ENCODE assay signal across 8 mouse cellular contexts in genomic region chr4:133024969-133025685, GRCm38 (mm10). TPM values are rescaled to one million over a fixed set of nuclear protein-coding genes. Genes with fewer than 3 reads are reported as not detected.
DNase-seq lines count a peak whose midpoint lies in the region; ATAC-seq and TF ChIP-seq lines count a peak whose summit lies in the region.

No protein-coding gene starts in this region.

- no peak for TF ChIP-seq CTCF in lung, postnatal 0 days (IDR thresholded peaks at IDR 0.05)

- H3K9me3 ChIP-seq in forebrain, embryonic 13.5 days (replicated peaks): no peaks in the 10 kb centered on the region
- no peaks in the 10 kb centered on the region for H3K9me3 ChIP-seq in hindbrain, embryonic 12.5 days (replicated peaks)
- no peaks in the 10 kb centered on the region for H3K9me3 ChIP-seq in lung, postnatal 0 days (ENCODE audit: low read length)

- 20% methylated on average over 10 of the region's 10 CpGs for WGBS in forebrain, embryonic 13.5 days
- 22% methylated on average over 9 of the region's 10 CpGs for WGBS in hindbrain, embryonic 12.5 days
- 11% methylated on average over 6 of the region's 10 CpGs for WGBS in lung, postnatal 0 days

- no peaks in the 10 kb centered on the region for H3K27me3 ChIP-seq in forebrain, embryonic 13.5 days
- H3K27me3 ChIP-seq in hindbrain, embryonic 12.5 days: no peaks in the 10 kb centered on the region
- no peaks in the 10 kb centered on the region for H3K27me3 ChIP-seq in lung, postnatal 0 days (replicated peaks; ENCODE audit: insufficient read depth, low read length)

- no peak overlapping the region for H3K4me3 ChIP-seq in forebrain, embryonic 13.5 days
- H3K4me3 ChIP-seq in hindbrain, embryonic 12.5 days: no peak overlapping the region
- H3K4me3 ChIP-seq in lung, postnatal 0 days (ENCODE audit: low read depth, low read length): no peak overlapping the region

- ATAC-seq in forebrain, embryonic 13.5 days: no peak
- 0 out of 2 replicates have a peak, but pooled peaks have one; percentile 16 for ATAC-seq in hindbrain, embryonic 12.5 days (ENCODE audit: low FRiP score)
- ATAC-seq in lung, postnatal 0 days: peak; percentile 55
- no peak for ATAC-seq in megakaryocyte, adult 5-6 weeks (ENCODE audit: poor library complexity, severe bottlenecking)

- DNase-seq in ovary, adult 18-20 months (ENCODE audit: low spot score): peak; percentile 57
- no peak for DNase-seq in ovary, postnatal 10 days (ENCODE audit: low spot score)
- DNase-seq in lung, postnatal 0 days (ENCODE audit: low spot score): peak; percentile 66
- DNase-seq in urinary bladder, adult 18-20 months (ENCODE audit: low spot score in 2 of 2): no peak
- DNase-seq in cerebellum, adult 11 months: no peak

- peak overlapping the region; percentile 41 for H3K9ac ChIP-seq in forebrain, embryonic 13.5 days
- H3K9ac ChIP-seq in hindbrain, embryonic 12.5 days: peak overlapping the region; percentile 46
- H3K9ac ChIP-seq in lung, postnatal 0 days (replicated peaks; ENCODE audit: low read depth): no peak overlapping the region

- peak overlapping the region; percentile 9; the same call in 1 of the 2 replicates for H3K4me2 ChIP-seq in forebrain, embryonic 13.5 days
- peak overlapping the region; percentile 22 for H3K4me2 ChIP-seq in hindbrain, embryonic 12.5 days (replicated peaks)
- H3K4me2 ChIP-seq in lung, postnatal 0 days (replicated peaks; ENCODE audit: low read depth, low read length): no peak overlapping the region

- peaks cover 3% of the 10 kb centered on the region; the same call in 1 of the 2 replicates for H3K36me3 ChIP-seq in forebrain, embryonic 13.5 days (ENCODE audit: poor library complexity, severe bottlenecking)
- 0 out of 2 replicates have a peak, but pooled peaks cover 7% of the 10 kb centered on the region for H3K36me3 ChIP-seq in hindbrain, embryonic 12.5 days
- H3K36me3 ChIP-seq in lung, postnatal 0 days (ENCODE audit: insufficient read depth, low read length): no peaks in the 10 kb centered on the region

- TF ChIP-seq EP300 in lung, postnatal 0 days (IDR thresholded peaks at IDR 0.05): no peak

- H3K27ac ChIP-seq in forebrain, embryonic 13.5 days: peak overlapping the region; percentile 51
- peak overlapping the region; percentile 81 for H3K27ac ChIP-seq in hindbrain, embryonic 12.5 days
- 0 out of 2 replicates have a peak overlapping the region, but pooled peaks have one; percentile 1 for H3K27ac ChIP-seq in lung, postnatal 0 days (ENCODE audit: low read length)

- H3K4me1 ChIP-seq in forebrain, embryonic 13.5 days: peaks cover 81% of the 10 kb centered on the region
- H3K4me1 ChIP-seq in hindbrain, embryonic 12.5 days: peaks cover 81% of the 10 kb centered on the region
- peaks cover 14% of the 10 kb centered on the region; the same call in 1 of the 2 replicates for H3K4me1 ChIP-seq in lung, postnatal 0 days (ENCODE audit: insufficient read depth, low read depth, low read length)

RNA-seq across cellular contexts. Expression of gene Ahdc1, which starts 14.1 kb away (rescaled TPM):
- polyA plus RNA-seq in forebrain, embryonic 13.5 days (2015; fragmentation: Nextera tagmentation; extraction: Ambion mirVana): 7.3 and 8.1 TPM in 2 replicates
- 12.8 and 15.3 TPM in 2 replicates for polyA plus RNA-seq in hindbrain, embryonic 12.5 days (2016; fragmentation: Nextera tagmentation; extraction: Ambion mirVana)
- polyA plus RNA-seq in lung, postnatal 0 days (2015; fragmentation: Nextera tagmentation; extraction: Ambion mirVana): 3.9 and 4.4 TPM in 2 replicates
- total RNA-seq in megakaryocyte, adult 5-6 weeks (2015): 3.0 and 4.4 TPM in 2 replicates
- total RNA-seq in megakaryocyte, adult 5-6 weeks (2017): 0.77 and 3.6 TPM in 2 replicates

RNA-seq across cellular contexts. Expression of gene Fgr, which starts 51.2 kb away (rescaled TPM):
- not detected in 2 replicates for polyA plus RNA-seq in forebrain, embryonic 13.5 days (2015; fragmentation: Nextera tagmentation; extraction: Ambion mirVana)
- 0.08 TPM in 1 of 2 replicates, not detected in the other for polyA plus RNA-seq in hindbrain, embryonic 12.5 days (2016; fragmentation: Nextera tagmentation; extraction: Ambion mirVana)
- polyA plus RNA-seq in lung, postnatal 0 days (2015; fragmentation: Nextera tagmentation; extraction: Ambion mirVana): 4.0 and 4.7 TPM in 2 replicates
- total RNA-seq in megakaryocyte, adult 5-6 weeks (2015): 108 and 116 TPM in 2 replicates
- 111 and 112 TPM in 2 replicates for total RNA-seq in megakaryocyte, adult 5-6 weeks (2017)

Comparison
In these comparisons a context has a peak if more than half of its experiments do, and no peak if none do; other contexts are left out.
1. DNase-seq: peak in ovary, adult 18-20 months (single experiment) and lung, postnatal 0 days (single experiment); none in ovary, postnatal 10 days (single experiment), urinary bladder, adult 18-20 months (0 of 2) and cerebellum, adult 11 months (single experiment).
2. ATAC-seq: peak in hindbrain, embryonic 12.5 days (single experiment) and lung, postnatal 0 days (single experiment); none in forebrain, embryonic 13.5 days (single experiment) and megakaryocyte, adult 5-6 weeks (single experiment).
3. H3K27ac ChIP-seq: peak in every context shown above with its lines; median percentile 81 in hindbrain, embryonic 12.5 days; 51 in forebrain, embryonic 13.5 days; 1 in lung, postnatal 0 days.